Mouse (Mus musculus): ENCODE measurements around the gene 6030445D17Rik.

Gene 6030445D17Rik

GRCm38 (mm10) chr4:136462086-136462838 is at the start of gene 6030445D17Rik:
TSS of gene 6030445D17Rik (plus strand) at chr4:136462250.
- peak; percentile 81 for DNase-seq (ENCODE audit: low spot score)

DNA sequence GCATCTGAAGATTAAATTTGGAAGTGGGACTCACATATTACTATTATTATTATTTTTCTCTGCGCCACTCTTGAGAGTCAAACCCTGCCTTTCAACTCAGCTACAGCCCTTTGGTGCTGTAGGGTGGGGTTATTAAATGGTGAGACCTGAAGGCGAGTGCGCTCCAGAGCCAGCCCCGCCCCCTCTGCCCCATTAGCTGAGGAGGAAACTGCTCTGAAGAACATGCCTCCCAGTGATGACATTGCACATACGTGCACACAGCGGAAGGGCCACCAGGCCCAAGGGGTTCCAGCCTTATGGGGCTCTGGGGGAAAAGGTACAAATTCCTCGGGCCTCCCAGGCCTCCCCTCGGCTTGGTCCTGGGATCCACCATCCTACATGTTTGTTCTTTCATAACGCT is 46.6 kb upstream of the 6030445D17Rik start:
- DNase-seq (ENCODE audit: low spot score): no peak

GRCm38 (mm10) chr4:136418962-136419361 is 43.1 kb upstream of the 6030445D17Rik start:
- DNase-seq (ENCODE audit: low spot score): no peak

DNA sequence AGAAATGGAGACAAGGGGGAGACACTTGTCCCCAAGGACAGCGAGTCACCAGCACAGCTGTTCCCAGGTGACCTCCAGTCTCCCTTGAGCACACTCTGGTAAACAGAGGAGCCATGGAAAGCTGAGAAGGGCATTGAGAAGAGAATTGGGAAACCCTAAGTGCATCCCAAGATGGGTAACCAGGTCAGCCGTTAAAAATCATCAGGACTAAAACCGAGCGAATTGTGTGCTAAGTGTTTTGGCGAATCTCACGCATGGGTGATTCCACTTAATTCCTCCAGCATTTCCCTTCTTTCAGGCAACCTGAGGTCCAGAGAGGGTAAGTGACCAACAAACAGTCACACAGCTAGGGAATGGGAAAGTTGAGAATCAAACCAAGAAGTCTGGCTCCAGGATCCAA is 42.7 kb upstream of the 6030445D17Rik start:
- no peak for DNase-seq (ENCODE audit: low spot score)

DNA sequence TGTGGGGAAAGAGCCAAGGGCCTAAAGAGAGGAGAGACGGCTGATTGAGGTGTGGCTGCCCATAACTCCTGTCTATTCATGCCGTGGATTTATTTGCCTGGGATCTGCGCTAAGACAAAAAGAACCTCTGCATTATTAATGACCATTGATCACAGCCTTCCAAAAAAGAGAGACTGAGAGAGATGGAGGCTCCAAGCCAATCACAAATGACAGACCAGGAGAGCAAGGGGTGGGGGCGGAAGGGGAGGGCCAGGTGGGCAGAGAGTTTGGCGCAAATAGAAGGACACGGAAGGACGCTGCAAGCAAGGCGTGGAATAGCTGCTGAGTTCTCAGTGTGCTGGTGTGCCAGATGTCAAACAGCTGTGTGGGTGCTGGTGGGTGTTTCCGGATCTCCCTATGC is 38.8 kb upstream of the 6030445D17Rik start, which contains the start of gene Htr1d:
Htr1d (plus strand) TSS at position 301 of the 400 bp plus-strand sequence.
- no peak for DNase-seq (ENCODE audit: low spot score)

DNA sequence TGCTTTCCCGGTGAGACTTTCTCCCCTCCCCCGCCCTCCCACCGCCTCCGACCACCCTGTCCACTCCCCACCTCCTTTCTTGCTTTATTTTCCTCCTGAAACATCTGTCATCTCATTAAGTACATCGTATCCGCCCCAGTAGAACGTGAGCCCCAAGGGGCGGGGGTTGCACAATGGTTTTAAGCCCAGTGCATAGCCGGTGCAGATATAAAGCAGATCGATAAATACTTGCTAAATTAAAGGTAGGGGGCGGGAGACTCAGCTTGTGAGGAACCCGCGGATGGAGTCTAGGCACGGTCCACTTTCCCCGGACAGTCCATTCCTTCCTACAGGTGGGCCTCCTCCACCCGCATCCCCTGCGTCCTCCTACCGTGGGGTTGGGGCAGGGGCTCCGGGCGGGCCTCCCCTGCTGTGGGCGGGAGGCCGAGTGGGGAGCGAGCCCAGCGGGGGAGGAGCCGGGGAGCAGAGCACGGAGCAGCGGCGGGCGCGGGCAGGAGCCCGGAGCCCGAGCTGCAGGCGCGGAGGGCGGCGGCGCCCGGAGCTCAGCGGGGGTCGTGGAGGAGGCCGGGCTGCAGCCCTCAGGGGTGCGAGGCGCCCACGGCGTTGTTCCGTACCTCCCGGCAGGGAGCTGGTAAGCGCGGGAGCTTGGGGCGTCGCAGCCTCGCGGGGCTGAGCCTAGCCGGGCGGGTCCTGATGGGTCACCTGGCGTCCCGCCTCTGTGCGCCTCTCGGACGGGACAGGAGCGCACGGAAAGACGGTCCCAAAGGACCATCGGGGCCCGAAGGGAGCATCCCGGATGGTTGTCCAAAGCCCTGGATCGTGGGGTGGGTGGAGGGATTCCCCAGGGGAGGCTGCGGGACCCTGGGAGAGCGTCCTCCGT is 37.7 kb upstream of the 6030445D17Rik start:
- DNase-seq (ENCODE audit: low spot score): no peak

- DNase-seq (ENCODE audit: low spot score): peak; percentile 54
Observed at GRCm38 (mm10) chr4:136425000-136425288, 37.1 kb upstream of the 6030445D17Rik start.

DNA sequence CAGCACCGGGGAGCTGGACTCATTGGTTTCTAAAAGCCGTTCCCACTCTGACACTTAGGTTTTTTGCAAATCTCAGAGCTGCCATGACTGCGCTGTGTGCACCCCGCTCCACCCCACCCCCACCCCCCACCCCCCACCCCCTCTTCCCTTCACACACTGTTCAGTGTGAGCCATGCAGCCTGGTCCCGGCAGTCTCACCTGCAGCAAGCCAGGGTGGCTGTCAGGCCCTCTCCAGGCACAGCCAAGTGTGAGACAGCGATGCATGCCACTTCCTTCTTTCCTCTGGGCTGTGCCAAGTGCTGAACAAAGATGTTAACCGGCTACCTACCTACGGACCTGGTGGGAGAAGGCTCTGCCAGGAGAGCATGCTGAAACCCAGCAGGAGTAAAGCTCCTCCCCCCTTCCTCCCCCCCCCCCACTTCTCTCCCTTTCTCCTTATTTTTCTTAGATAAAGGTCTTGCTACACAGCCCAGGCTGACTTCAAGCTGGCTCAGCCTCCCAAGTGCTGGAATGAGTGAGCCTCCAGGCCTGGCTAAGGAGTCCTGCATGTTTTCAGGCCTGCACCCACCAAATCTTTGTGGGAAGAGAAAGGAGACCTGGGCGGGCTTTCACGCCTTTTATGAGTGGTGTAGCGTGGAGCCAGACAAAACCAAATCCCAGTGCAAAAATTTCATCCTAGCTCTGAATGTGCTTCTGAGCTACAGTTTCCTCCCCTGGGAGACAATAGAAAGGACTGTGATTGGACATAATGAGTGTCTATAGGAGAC is 31.3 kb upstream of the 6030445D17Rik start:
- DNase-seq (ENCODE audit: low spot score): no peak

DNA sequence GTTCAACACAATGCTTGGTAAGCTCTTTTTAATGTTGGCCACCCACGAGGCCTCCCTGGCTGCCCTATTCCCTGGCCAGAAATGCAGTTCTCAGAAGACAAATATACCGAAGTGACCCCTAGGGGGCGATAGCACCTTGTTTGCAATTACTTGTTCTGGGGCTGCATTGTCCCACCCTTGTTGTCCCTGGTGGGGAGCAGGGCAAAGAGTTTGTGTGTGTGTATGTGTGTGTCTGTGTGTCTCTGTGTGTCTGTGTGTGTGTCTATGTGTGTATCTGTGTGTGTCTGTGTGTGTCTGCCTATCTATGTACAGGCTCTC is 30.7 kb upstream of the 6030445D17Rik start:
- peak; percentile 73 for DNase-seq (ENCODE audit: low spot score)

- peak; percentile 78 for DNase-seq (ENCODE audit: low spot score)
Observed at GRCm38 (mm10) chr4:136434029-136434428, 28.0 kb upstream of the 6030445D17Rik start.

DNA sequence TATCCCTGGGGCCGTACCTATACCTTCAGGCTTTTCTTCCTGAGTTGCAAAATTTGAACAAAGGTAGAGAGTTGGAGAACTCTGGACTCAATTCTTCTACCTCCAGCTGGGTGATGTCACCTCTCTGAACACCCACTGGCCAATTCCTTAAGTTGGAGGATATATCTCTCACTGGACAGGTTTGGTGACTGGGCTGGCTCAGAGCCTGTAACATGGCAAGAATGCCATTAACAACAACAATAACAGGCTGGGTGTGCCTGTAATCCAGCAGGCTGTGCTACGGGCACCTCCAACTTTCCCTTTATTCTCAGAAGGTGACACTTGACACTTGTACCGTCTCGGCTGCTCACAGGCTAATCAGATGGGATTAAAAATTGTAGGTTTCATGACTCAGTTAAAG is 22.9 kb upstream of the 6030445D17Rik start:
- DNase-seq (ENCODE audit: low spot score): peak; percentile 67

DNA sequence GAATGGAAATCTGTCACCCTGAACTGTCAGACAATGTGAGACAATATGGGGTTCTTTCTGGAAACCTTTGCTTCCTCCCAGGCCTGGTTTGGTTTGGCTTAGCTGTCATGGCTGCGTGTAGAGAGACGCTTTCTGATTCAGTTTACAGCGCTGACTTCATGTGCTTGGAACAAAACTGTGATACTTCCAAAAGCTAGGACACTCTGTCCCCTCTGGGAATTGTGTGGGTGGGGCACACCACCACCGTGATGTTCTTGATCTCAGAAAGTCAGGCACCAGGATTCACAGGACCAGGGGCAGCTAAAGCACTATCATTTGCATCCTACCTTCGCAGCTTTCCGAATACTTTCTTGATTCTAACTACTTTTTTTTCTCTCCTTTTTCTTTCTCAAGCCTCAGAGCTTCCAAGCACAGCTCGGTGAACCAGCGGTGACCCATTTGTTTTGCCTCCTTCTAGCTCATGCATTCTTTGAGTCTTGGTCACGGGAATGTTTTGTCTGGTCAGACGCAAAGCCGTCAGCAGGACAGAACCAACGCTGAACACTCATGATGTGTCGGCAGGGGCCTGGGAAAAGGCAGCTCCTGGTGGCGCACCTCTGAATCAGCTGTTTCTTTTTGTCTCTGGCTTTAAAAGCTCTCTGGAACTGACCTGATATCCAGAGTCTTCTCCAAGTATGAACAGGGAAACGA is 20.6 kb upstream of the 6030445D17Rik start:
- no peak for DNase-seq (ENCODE audit: low spot score)

- DNase-seq (ENCODE audit: low spot score): no peak
Observed at GRCm38 (mm10) chr4:136444561-136444960, 17.5 kb upstream of the 6030445D17Rik start.

- no peak for DNase-seq (ENCODE audit: low spot score)
Observed at GRCm38 (mm10) chr4:136449795-136450194, 12.3 kb upstream of the 6030445D17Rik start.

- no peak for DNase-seq (ENCODE audit: low spot score)
Observed at GRCm38 (mm10) chr4:136450271-136450670, 11.8 kb upstream of the 6030445D17Rik start.

DNA sequence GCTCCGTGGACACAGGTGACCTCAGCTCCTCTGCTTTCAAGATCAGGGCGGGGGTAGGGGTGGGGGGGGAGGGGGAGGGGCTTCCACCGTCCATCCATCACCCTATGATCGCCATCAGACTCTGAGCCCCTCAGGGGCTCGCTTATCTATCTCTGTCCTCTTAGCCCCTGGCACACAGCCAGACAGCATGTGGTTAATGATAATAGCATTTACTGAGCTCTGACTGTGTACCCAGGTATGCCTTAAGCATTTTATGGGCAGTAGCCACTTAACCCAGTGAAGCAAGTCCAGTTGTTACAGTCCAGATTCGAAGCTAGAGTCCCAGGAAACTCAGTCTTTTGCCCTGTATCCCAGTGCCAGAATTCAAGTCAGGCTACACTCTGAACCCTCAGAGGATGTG is 10.5 kb upstream of the 6030445D17Rik start:
- DNase-seq (ENCODE audit: low spot score): peak; percentile 65

GRCm38 (mm10) chr4:136452286-136452685 is 9.8 kb upstream of the 6030445D17Rik start:
- DNase-seq (ENCODE audit: low spot score): no peak

- DNase-seq (ENCODE audit: low spot score): no peak
Observed at GRCm38 (mm10) chr4:136452792-136453191, 9.3 kb upstream of the 6030445D17Rik start.

DNA sequence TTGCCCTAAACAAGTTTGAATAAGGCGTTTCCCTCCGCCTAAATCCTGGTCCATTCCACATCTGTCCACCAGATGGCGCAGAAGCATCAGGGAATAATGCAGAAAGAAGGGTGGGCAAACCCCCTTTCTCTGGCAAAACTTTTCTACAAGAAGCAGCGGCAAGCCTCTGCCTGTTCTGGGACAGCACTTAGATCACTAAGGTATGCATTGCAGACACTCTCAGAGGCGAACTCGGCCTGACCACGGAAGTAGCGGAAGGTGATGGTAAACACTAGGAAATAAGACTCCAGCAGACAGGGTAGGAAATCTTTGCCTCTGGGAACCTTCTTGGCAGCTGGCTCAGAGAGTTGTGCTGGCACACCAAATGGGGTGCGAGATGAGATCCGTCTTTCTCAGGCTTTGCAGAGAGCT is 7.2 kb upstream of the 6030445D17Rik start:
- DNase-seq (ENCODE audit: low spot score): peak; percentile 87

DNA sequence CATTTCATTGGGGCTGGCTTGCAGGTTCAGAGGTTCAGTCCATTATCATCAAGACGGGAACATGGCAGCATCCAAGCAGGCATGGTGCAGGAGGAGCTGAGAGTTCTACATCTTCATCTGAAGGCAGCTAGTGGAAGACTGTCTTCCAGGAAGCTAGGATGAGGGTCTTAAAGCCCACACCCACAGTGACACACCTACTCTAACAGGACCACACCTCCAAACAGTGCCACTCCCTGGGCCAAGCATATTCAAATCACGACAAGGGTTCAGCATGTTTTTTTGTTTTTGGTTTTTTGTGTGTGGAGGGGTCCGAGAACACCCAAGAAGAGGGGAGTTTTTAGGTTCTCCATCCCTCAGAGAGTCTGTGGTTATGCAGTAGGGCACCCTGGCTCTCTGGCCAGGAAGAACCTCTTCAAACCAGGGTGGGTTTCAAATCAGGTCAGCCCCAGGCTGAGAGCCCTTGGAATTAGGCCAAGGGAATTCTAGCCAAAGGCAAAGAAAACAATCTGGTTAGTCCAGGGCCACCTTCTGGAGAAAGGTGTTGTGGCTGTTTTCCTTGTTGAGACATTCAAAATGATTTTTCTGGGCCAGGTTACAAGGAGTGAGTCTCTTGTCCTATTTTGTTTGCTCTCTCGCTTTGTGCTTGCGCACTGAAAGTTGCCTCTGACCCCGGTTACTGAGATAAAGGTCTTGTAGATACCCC is 5.4 kb upstream of the 6030445D17Rik start:
- no peak for DNase-seq (ENCODE audit: low spot score)

- no peak for DNase-seq (ENCODE audit: low spot score)
Observed at GRCm38 (mm10) chr4:136458276-136458675, 3.8 kb upstream of the 6030445D17Rik start.

Measured in urinary bladder, postnatal 14 days (tissue).